Mouse (Mus musculus) lung, adult 2 months (tissue): ENCODE data around the gene Gata2.

Source experiments
- CTCF ChIP-seq: fragments of 200-500 bp; IDR thresholded peaks from 2 replicates; pipeline ENCODE4 v1.5.1; 2011; ENCODE audit warnings: mild to moderate bottlenecking, low read length, control low read depth; ENCODE audit not compliant: insufficient read depth
- POLR2A ChIP-seq: fragments of 200-500 bp; IDR thresholded peaks from 2 replicates; pipeline ENCODE4 v1.6.1; 2011; ENCODE audit warnings: low read depth, mild to moderate bottlenecking, control low read depth, low read length, borderline replicate concordance; ENCODE audit errors: extremely low read depth

DNA sequence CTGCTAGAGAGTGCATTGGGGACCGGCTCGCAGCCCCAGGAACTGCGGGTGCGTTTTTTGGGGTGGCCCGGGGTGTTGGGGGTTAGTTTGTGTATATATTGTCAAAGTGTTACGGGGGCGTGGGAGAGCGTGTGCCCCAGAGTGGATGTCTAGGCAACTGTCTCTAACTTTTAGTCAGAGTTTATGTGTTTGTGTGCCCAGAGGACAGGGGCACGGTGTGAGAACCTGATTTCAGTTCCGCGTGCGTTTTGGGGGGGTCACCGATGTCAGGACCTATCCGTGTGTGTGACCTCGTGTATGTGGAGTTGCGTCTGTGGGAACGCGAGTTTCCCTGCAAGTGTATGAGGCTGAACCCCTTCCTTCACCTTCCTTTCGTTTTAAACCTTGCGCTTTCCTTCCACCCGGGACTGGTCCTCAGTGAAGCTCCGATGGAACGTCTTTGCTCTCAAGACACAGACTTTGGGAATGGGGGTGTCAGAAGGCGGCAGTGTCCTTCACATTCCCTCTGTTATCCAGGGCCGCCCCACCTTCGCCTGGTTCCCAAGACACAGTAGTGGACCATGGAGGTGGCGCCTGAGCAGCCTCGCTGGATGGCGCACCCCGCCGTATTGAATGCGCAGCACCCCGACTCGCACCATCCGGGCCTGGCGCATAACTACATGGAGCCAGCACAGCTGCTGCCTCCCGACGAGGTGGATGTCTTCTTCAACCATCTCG is 5.5 kb downstream of the Gata2 start:
- TF ChIP-seq CTCF (no peak), POLR2A (no peak; the same call in 1 of the 2 replicates)
